Mouse (Mus musculus): ENCODE results near the gene Samd4b. TPM values are rescaled to one million over a fixed set of nuclear protein-coding genes. Genes with fewer than 3 reads are reported as not detected.

Samd4b gene
- polyA plus RNA-seq, 1 experiment = 11.4 TPM

GRCm38 (mm10) chr7:28570982-28571682, 26.8 kb downstream of the Samd4b start:
- Histone ChIP-seq H3K4me3 (replicated peaks) (no peak overlapping the region), H3K27me3 (ENCODE audit: control insufficient read depth) (no peaks in the 10 kb centered on the region), H3K36me3 (ENCODE audit: control insufficient read depth) (peaks cover 88% of the 10 kb centered on the region), H3K9me3 (ENCODE audit: control insufficient read depth, low read length) (no peaks in the 10 kb centered on the region), H3K4me1 (ENCODE audit: control insufficient read depth) (peaks cover 71% of the 10 kb centered on the region)
- TF ChIP-seq GATA1 (IDR thresholded peaks at IDR 0.05; ENCODE audit: low read length) (no peak), TAL1 (IDR thresholded peaks at IDR 0.05; ENCODE audit: low read length) (no peak)

GRCm38 (mm10) chr7:28570291-28570981, 27.5 kb downstream of the Samd4b start:
- H3K9me3 ChIP-seq (ENCODE audit: control insufficient read depth, low read length) = no peaks in the 10 kb centered on the region
- TF ChIP-seq TAL1 (IDR thresholded peaks at IDR 0.05; ENCODE audit: low read length) (no peak), GATA1 (IDR thresholded peaks at IDR 0.05; ENCODE audit: low read length) (no peak)
- H3K36me3 ChIP-seq (ENCODE audit: control insufficient read depth) = peaks cover 88% of the 10 kb centered on the region
- H3K4me1 ChIP-seq (ENCODE audit: control insufficient read depth) = peaks cover 64% of the 10 kb centered on the region
- no peaks in the 10 kb centered on the region for H3K27me3 ChIP-seq (ENCODE audit: control insufficient read depth)
- no peak overlapping the region for H3K4me3 ChIP-seq (replicated peaks)

- TF ChIP-seq TAL1 (IDR thresholded peaks at IDR 0.05; ENCODE audit: low read length) (no peak), GATA1 (IDR thresholded peaks at IDR 0.05; ENCODE audit: low read length) (no peak)
- Histone ChIP-seq H3K4me3 (replicated peaks) (no peak overlapping the region), H3K36me3 (ENCODE audit: control insufficient read depth) (peaks cover 88% of the 10 kb centered on the region), H3K9me3 (ENCODE audit: control insufficient read depth, low read length) (no peaks in the 10 kb centered on the region), H3K27me3 (ENCODE audit: control insufficient read depth) (no peaks in the 10 kb centered on the region), H3K4me1 (ENCODE audit: control insufficient read depth) (peaks cover 42% of the 10 kb centered on the region)
Measured at GRCm38 (mm10) chr7:28568253-28568652, 29.7 kb downstream of the Samd4b start.

GRCm38 (mm10) chr7:28567539-28567938, 30.4 kb downstream of the Samd4b start:
- TF ChIP-seq GATA1 (IDR thresholded peaks at IDR 0.05; ENCODE audit: low read length) = no peak
- no peak for TF ChIP-seq TAL1 (IDR thresholded peaks at IDR 0.05; ENCODE audit: low read length)
- Histone ChIP-seq H3K4me1 (ENCODE audit: control insufficient read depth) (peaks cover 35% of the 10 kb centered on the region), H3K36me3 (ENCODE audit: control insufficient read depth) (peaks cover 88% of the 10 kb centered on the region), H3K27me3 (ENCODE audit: control insufficient read depth) (no peaks in the 10 kb centered on the region), H3K4me3 (replicated peaks) (no peak overlapping the region), H3K9me3 (ENCODE audit: control insufficient read depth, low read length) (no peaks in the 10 kb centered on the region)

- Histone ChIP-seq H3K36me3 (ENCODE audit: control insufficient read depth) (peaks cover 99% of the 10 kb centered on the region), H3K4me1 (ENCODE audit: control insufficient read depth) (peaks cover 15% of the 10 kb centered on the region), H3K27me3 (ENCODE audit: control insufficient read depth) (no peaks in the 10 kb centered on the region), H3K9me3 (ENCODE audit: control insufficient read depth, low read length) (no peaks in the 10 kb centered on the region), H3K4me3 (replicated peaks) (no peak overlapping the region)
- TF ChIP-seq GATA1 (IDR thresholded peaks at IDR 0.05; ENCODE audit: low read length) = no peak
- TF ChIP-seq TAL1 (IDR thresholded peaks at IDR 0.05; ENCODE audit: low read length) = no peak
Measured at GRCm38 (mm10) chr7:28565407-28565806, 32.5 kb downstream of the Samd4b start.

GRCm38 (mm10) chr7:28562951-28563350, 35.0 kb downstream of the Samd4b start:
- Histone ChIP-seq H3K4me3 (replicated peaks) (no peak overlapping the region), H3K9me3 (ENCODE audit: control insufficient read depth, low read length) (no peaks in the 10 kb centered on the region), H3K4me1 (ENCODE audit: control insufficient read depth) (peaks cover 8% of the 10 kb centered on the region), H3K27me3 (ENCODE audit: control insufficient read depth) (no peaks in the 10 kb centered on the region), H3K36me3 (ENCODE audit: control insufficient read depth) (peaks cover 97% of the 10 kb centered on the region)
- no peak for TF ChIP-seq GATA1 (IDR thresholded peaks at IDR 0.05; ENCODE audit: low read length)
- no peak for TF ChIP-seq TAL1 (IDR thresholded peaks at IDR 0.05; ENCODE audit: low read length)

- no peaks in the 10 kb centered on the region for H3K9me3 ChIP-seq (ENCODE audit: control insufficient read depth, low read length)
- peaks cover 11% of the 10 kb centered on the region for H3K4me1 ChIP-seq (ENCODE audit: control insufficient read depth)
- H3K4me3 ChIP-seq (replicated peaks) = no peak overlapping the region
- peaks cover 95% of the 10 kb centered on the region for H3K36me3 ChIP-seq (ENCODE audit: control insufficient read depth)
- TF ChIP-seq TAL1 (IDR thresholded peaks at IDR 0.05; ENCODE audit: low read length) (no peak), GATA1 (IDR thresholded peaks at IDR 0.05; ENCODE audit: low read length) (no peak)
- H3K27me3 ChIP-seq (ENCODE audit: control insufficient read depth) = no peaks in the 10 kb centered on the region
Measured at GRCm38 (mm10) chr7:28562371-28562770, 35.6 kb downstream of the Samd4b start.

GRCm38 (mm10) chr7:28561967-28562366, 36.0 kb downstream of the Samd4b start:
- no peaks in the 10 kb centered on the region for H3K27me3 ChIP-seq (ENCODE audit: control insufficient read depth)
- TF ChIP-seq GATA1 (IDR thresholded peaks at IDR 0.05; ENCODE audit: low read length) (no peak), TAL1 (IDR thresholded peaks at IDR 0.05; ENCODE audit: low read length) (no peak)
- peaks cover 93% of the 10 kb centered on the region for H3K36me3 ChIP-seq (ENCODE audit: control insufficient read depth)
- no peak overlapping the region for H3K4me3 ChIP-seq (replicated peaks)
- peaks cover 12% of the 10 kb centered on the region for H3K4me1 ChIP-seq (ENCODE audit: control insufficient read depth)
- H3K9me3 ChIP-seq (ENCODE audit: control insufficient read depth, low read length) = no peaks in the 10 kb centered on the region

GRCm38 (mm10) chr7:28560856-28561255, 37.1 kb downstream of the Samd4b start:
- Histone ChIP-seq H3K9me3 (ENCODE audit: control insufficient read depth, low read length) (no peaks in the 10 kb centered on the region), H3K27me3 (ENCODE audit: control insufficient read depth) (no peaks in the 10 kb centered on the region), H3K4me3 (replicated peaks) (no peak overlapping the region), H3K36me3 (ENCODE audit: control insufficient read depth) (peaks cover 82% of the 10 kb centered on the region), H3K4me1 (ENCODE audit: control insufficient read depth) (peaks cover 13% of the 10 kb centered on the region)
- no peak for TF ChIP-seq GATA1 (IDR thresholded peaks at IDR 0.05; ENCODE audit: low read length)
- TF ChIP-seq TAL1 (IDR thresholded peaks at IDR 0.05; ENCODE audit: low read length) = no peak
